Mouse (Mus musculus) embryonic facial prominence, embryonic 15.5 days (tissue): Measurements from ENCODE around the gene Mobp. TPM values are rescaled to one million over a fixed set of nuclear protein-coding genes. Genes with fewer than 3 reads are reported as not detected.

ENCODE experiments used
- ATAC-seq: fragments of 200-750 bp; cut with Nextera tagmentation; 2 replicates; pipeline ENCODE4 v1.8.0; 2017; ENCODE audit warnings: low read depth, moderate TSS enrichment; ENCODE audit not compliant: insufficient number of reproducible peaks, low FRiP score, low TSS enrichment
- H3K27ac ChIP-seq: fragments of 300-500 bp; sonication (generic); replicated peaks from 2 replicates; pipeline ENCODE4 v1.5.1; 2015; ENCODE audit warnings: mild to moderate bottlenecking, inconsistent platforms
- H3K27me3 ChIP-seq: fragments of 300-500 bp; sonication (generic); 2 replicates; pipeline ENCODE4 v1.6.1; 2015; ENCODE audit warnings: inconsistent platforms
- H3K36me3 ChIP-seq: fragments of 300-500 bp; sonication (generic); 2 replicates; pipeline ENCODE4 v1.6.1; 2015; ENCODE audit warnings: mild to moderate bottlenecking, inconsistent platforms
- H3K4me1 ChIP-seq: fragments of 300-500 bp; sonication (generic); 2 replicates; pipeline ENCODE4 v1.6.1; 2015; ENCODE audit warnings: inconsistent platforms
- H3K4me2 ChIP-seq: fragments of 300-500 bp; sonication (generic); replicated peaks from 2 replicates; pipeline ENCODE4 v1.6.1; 2015; ENCODE audit warnings: mild to moderate bottlenecking, inconsistent platforms
- H3K4me3 ChIP-seq: fragments of 300-500 bp; sonication (generic); replicated peaks from 2 replicates; pipeline ENCODE4 v1.5.1; 2015; ENCODE audit warnings: mild to moderate bottlenecking, inconsistent platforms
- H3K9ac ChIP-seq: fragments of 300-500 bp; sonication (generic); 2 replicates; pipeline ENCODE4 v1.6.1; 2015; ENCODE audit warnings: inconsistent platforms
- H3K9me3 ChIP-seq: fragments of 300-500 bp; sonication (generic); replicated peaks from 2 replicates; pipeline ENCODE4 v1.6.1; 2016; ENCODE audit warnings: inconsistent platforms
- WGBS: fragments of 180-500 bp; shearing (Covaris S2); methylation state at CpG from one replicate; pipeline ENCODE4 v1.1.7; 2015; 5-methylcytosine and 5-hydroxymethylcytosine counted together
- polyA plus RNA-seq: library from polyadenylated mRNA; unstranded; fragments of >200 nt; fragmentation: Nextera tagmentation; extraction: Ambion mirVana; gene quantifications from 2 replicates; pipeline ENCODE4 v1.2.1, GENCODE M21; 2015

Gene Mobp
- polyA plus RNA-seq, 1 experiment from 2014 or later, result 0.40 TPM

DNA sequence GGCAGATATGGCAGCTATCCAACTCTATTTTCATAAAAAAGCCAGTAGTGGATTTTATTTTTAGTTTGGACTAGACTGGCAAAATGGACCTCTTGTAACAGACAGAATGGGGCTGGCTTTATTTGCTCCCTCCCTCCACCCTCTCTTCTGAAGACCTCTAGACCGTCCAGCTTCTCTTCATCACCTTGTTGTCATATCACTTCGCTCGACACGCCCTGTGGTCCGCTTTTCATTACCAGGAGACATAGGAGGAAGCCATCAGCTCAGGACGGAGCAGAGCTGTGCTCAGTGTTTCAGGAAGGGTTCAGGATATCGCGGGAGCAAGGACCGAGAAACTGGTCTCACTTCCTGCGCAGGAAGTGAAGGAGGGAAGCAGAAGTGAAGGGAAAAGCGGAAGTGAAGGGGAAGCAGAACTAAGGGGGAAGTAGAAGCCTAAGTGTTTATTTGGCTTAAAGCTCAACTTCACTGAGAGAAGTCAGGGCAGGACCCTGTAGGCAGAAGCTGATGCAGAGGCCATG is 65.5 kb downstream of the Mobp start:
- Histone ChIP-seq H3K4me1 (no peaks in the 10 kb centered on the region), H3K36me3 (no peaks in the 10 kb centered on the region), H3K4me3 (no peak overlapping the region), H3K9ac (no peak overlapping the region), H3K27ac (no peak overlapping the region), H3K9me3 (no peaks in the 10 kb centered on the region), H3K27me3 (no peaks in the 10 kb centered on the region), H3K4me2 (no peak overlapping the region)
- WGBS, result 86% methylated on average over 11 of the region's 11 CpGs
- ATAC-seq, result no peak

DNA sequence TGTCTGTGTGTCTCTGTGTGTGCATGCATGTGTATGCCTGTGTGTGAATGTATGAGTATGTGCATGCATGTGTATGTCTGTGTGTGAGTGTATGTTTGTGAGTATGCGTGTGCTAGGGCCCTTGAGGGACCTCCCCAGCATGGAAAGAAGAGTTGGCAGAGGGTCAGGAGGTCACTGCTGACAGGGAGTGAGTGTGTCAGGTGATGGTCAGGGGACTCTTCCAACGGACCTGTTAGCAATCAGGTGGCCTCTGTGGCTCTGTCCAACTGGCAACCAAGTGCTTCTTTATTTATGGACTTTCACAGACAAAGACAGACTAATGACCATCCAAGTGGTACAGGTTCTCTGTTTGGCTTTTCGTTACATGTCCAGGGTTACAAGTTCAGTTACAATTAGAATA is 69.9 kb downstream of the Mobp start:
- H3K9me3 ChIP-seq, result no peaks in the 10 kb centered on the region
- 64% methylated on average over 3 of the region's 3 CpGs for WGBS
- H3K9ac ChIP-seq, result no peak overlapping the region
- H3K4me2 ChIP-seq, result no peak overlapping the region
- no peaks in the 10 kb centered on the region for H3K27me3 ChIP-seq
- no peak for ATAC-seq
- no peak overlapping the region for H3K4me3 ChIP-seq
- H3K27ac ChIP-seq, result no peak overlapping the region
- no peaks in the 10 kb centered on the region for H3K36me3 ChIP-seq
- no peaks in the 10 kb centered on the region for H3K4me1 ChIP-seq

Other genes with a start within 250 kb of the Mobp start
- 32.5 and 32.6 TPM in 2 replicates for gene Gorasp1, start 212.1 kb upstream of the Mobp start, polyA plus RNA-seq
- 1.5 and 2.6 TPM in 2 replicates for gene Ttc21a, start 212.1 kb upstream of the Mobp start, polyA plus RNA-seq
- gene Csrnp1, start 165.0 kb upstream of the Mobp start, polyA plus RNA-seq, result 5.7 and 6.7 TPM in 2 replicates
- 2.6 and 3.6 TPM in 2 replicates for gene Xirp1, start 126.1 kb upstream of the Mobp start, polyA plus RNA-seq
- gene Cx3cr1, start 79.8 kb upstream of the Mobp start, polyA plus RNA-seq, result 15.7 and 17.1 TPM in 2 replicates
- 3.0 and 3.8 TPM in 2 replicates for gene Ccr8, start 57.6 kb upstream of the Mobp start, polyA plus RNA-seq
- 28.4 and 30.1 TPM in 2 replicates for gene Slc25a38, start 39.3 kb upstream of the Mobp start, polyA plus RNA-seq
- gene Rpsa, start 22.0 kb upstream of the Mobp start, polyA plus RNA-seq, result 1,545 and 1,556 TPM in 2 replicates
- 0.63 and 0.84 TPM in 2 replicates for gene Myrip, start 151.8 kb downstream of the Mobp start, polyA plus RNA-seq